Mouse (Mus musculus) layer of hippocampus, postnatal 14 days (tissue): ENCODE measurements around the gene Ndufs8. TPM values are rescaled to one million over a fixed set of nuclear protein-coding genes. Genes with fewer than 3 reads are reported as not detected.
A peak's percentile ranks its signal among the peaks of the same experiment; 100 is the strongest.

ENCODE experiments used
- DNase-seq, 2 experiments: peaks; one replicate each; pipeline ENCODE4 v3.0.0; 2021 to 2022; ENCODE audit warnings: low spot score in 2 of 2, mixed read lengths in 1 of 2
- total RNA-seq, 2 experiments: library from RNA; stranded (reverse); gene quantifications; 2 replicates each; pipeline ENCODE4 v1.2.3; 2021

Ndufs8 gene
- total RNA-seq, 2 experiments from 2014 or later: 130 TPM

DNA sequence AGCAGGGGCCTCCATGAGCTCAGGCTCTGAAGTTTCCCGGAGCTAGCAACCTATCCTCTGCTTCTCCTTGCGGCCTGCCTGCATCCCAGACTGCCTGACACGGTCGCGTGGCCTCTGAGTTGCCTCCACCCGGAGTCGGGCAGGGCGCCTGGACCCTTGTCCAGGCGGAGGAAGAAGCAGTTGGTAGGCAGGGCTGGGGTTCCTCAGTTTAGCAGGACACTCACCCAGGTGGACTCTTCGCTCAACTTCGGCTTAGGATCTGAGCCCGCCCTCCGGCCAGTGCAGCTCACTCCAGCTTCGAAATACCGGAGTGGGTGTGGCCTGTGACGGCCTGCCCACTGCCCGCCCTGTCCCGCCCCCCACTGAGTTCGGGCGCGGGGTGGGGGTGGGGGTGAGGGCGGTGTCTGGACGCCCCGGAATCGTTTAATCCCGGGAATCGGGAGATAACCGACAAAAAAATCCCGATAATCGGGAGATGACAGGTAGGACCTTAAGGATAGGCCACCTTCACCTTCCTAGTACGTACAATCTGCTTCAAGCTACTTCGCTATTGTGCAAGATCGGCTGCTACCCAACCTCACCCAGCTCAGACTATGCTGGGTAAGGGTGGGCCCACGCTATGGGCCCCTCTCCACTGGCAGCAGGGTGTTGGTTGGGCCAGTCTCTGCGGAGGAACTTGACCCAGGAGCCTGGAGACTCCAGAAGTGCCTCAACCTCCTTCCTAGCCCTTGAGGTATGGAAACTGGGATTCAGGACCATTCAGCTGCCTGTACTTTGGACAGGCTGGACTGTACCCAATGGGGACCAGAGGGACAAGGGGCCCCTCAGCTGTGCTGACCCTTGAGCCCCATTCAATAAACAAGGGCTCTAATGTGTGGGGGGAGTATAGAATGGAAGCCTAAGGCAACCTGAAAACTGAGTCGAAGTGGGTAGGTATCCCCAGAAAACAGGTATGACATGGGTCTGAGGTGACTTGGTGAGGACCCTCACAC is 5.5 kb downstream of the Ndufs8 start, which contains the start of gene Tcirg1:
Tcirg1 (minus strand) TSS at position 339 of the 992 bp plus-strand sequence.
- DNase-seq: peak; percentile 45 to 56

- no peak for DNase-seq
Measured at GRCm38 (mm10) chr19:3906326-3906725, 6.2 kb downstream of the Ndufs8 start.

GRCm38 (mm10) chr19:3905261-3905969 is 7.2 kb downstream of the Ndufs8 start:
- DNase-seq: no peak

GRCm38 (mm10) chr19:3904363-3904675 is 8.3 kb downstream of the Ndufs8 start:
- no peak for DNase-seq

GRCm38 (mm10) chr19:3903648-3904362 is 8.8 kb downstream of the Ndufs8 start:
- no peak for DNase-seq

GRCm38 (mm10) chr19:3902966-3903365 is 9.6 kb downstream of the Ndufs8 start:
- DNase-seq: no peak

DNA sequence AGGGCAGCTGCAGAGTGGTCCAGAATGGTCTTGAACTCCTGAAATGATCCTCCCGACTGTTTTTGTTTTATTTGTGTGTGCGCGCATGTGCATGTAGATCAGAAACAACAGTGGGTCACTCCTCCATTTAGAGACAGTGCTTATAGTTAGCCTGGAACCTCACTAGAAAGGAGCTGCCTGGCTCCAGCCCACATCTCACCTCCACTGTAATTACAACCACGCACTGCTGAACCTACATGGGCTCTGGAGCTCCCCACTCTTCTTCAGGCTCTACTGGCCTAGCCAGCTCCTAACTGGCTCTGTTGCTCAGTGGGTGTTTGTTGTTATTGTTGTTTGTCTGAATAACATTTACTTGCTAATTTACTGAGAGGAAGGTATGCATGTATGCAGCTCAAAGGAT is 13.0 kb downstream of the Ndufs8 start:
- DNase-seq: no peak

- no peak for DNase-seq
Measured at GRCm38 (mm10) chr19:3898952-3899351, 13.6 kb downstream of the Ndufs8 start.

DNA sequence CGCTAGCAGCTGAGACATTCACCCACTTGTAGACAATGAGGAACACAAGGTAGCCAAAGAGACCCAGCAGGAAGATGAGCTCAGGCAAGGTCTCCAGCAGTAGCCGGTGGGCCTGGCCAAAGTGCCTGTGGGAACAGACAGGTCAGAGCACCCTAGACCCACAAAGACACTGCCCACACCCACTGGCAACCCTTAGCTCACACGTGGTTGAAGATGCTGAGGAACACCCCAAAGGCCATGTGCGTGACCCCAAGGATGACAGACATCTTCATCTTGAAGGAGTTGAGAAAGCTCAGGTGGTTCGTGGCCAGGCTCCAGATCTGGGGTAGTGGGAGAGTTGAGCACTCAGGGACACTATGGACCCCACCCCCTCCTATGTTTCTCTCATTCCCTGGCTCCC is 15.0 kb downstream of the Ndufs8 start:
- no peak for DNase-seq

DNA sequence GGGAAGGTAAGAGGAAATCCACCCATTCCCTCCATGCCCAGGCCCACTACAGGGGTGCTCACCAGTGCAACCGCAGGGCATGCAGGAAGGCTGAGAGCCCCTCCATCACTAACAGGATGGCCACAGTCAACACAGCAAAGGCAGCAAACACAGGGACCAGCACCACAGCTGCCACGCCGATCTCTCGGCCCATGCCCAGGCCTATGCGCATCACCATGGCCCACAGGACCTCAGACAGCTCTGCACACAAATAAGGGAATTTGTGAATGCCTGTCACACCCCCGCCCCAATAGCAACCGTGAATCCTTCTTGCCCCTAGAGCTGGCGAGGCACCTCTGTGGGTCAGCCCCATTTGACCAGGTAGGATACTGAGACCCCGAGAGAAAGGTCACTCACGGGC is 16.4 kb downstream of the Ndufs8 start:
- no peak for DNase-seq

DNA sequence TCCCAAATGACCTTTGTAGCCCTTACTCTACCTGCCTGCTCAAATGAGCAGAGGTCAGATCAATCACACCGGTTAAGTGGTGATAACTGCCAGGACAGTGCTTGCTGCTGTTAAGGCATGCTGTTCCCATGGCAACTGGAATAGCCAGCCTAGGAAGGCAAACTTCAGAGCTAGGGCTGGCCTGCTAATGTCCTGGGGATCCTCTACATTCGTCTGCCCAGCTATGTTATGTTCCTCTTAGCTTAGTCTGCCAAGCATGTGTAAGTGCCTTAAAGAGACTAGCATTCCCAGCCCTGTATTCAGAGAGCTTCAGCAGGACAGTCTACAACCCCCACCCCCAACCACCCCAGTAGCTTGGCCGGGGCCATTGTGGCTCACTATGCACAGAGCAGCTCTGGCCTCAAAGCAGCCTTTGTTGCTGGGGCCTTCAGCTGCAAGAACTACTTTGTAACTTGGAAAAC is 17.4 kb downstream of the Ndufs8 start:
- peak in 1 of 2 experiments; percentile 34 for DNase-seq

GRCm38 (mm10) chr19:3894294-3894693 is 18.3 kb downstream of the Ndufs8 start:
- DNase-seq: no peak

GRCm38 (mm10) chr19:3893545-3894116 is 18.9 kb downstream of the Ndufs8 start:
- no peak for DNase-seq

GRCm38 (mm10) chr19:3890181-3890580 is 22.4 kb downstream of the Ndufs8 start:
- DNase-seq: no peak

DNA sequence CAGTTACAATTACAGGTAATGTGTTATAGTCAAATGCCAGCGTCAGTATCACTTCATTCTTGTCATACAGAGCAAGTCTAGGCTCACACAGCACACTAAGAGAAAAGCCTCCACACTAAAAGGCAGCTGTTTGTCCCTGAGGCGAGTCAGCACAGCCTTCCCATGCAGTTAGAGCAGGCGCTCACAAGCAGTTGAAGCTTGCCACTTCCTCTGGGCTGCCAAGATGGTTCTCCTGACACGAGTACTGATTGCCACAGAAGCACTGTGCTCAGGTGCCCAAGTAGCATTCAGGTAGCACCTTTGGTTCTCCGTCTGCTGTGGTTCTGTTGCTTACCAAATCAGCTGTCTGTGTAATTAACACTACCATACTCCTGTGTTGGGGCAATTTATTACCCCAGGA is 23.5 kb downstream of the Ndufs8 start:
- no peak for DNase-seq

DNA sequence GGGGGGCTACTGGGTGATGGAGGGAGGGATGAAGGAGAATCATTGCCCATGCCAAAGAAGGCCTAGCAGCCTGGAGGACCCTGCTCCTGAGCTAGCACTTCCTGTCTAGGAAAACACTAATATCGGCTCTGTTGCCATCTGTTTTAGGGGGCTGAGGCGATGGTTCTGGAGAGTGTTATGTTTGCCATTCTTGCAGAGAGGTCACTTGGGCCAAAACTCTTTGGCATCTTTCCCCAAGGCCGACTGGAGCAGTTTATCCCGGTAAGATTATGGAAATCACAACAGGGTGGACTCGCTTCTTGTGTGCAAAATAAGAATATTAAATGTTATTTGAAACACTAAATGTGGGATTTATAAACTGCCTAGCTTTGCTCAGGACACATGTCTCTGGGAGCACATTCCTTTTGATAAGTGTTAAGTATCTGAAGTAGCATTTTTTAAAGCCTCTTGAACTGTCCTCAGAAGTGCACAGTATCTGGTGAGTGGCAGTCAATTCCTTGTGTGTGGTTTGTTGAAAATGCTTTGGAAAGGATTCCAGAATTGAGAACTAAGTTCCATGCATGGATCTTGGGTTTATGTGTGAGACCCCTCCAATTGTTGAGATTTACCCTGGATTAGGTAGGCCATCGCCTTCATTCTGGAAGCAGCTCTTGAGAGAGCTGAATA is 28.1 kb downstream of the Ndufs8 start:
- DNase-seq: no peak

- no peak for DNase-seq
Measured at GRCm38 (mm10) chr19:3882214-3882613, 30.4 kb downstream of the Ndufs8 start.

- no peak for DNase-seq
Measured at GRCm38 (mm10) chr19:3880054-3880848, 32.3 kb downstream of the Ndufs8 start.

- no peak for DNase-seq
Measured at GRCm38 (mm10) chr19:3875045-3875444, 37.5 kb downstream of the Ndufs8 start.

GRCm38 (mm10) chr19:3872373-3872772 is 40.2 kb downstream of the Ndufs8 start:
- no peak for DNase-seq
